Mouse (Mus musculus) ovary, postnatal 10 days (tissue): ENCODE measurements around the gene Hoxb4.

Experiments used
- DNase-seq: peaks from one replicate; pipeline ENCODE4 v3.0.0; 2022; ENCODE audit warnings: low spot score

Gene Hoxb4

DNA sequence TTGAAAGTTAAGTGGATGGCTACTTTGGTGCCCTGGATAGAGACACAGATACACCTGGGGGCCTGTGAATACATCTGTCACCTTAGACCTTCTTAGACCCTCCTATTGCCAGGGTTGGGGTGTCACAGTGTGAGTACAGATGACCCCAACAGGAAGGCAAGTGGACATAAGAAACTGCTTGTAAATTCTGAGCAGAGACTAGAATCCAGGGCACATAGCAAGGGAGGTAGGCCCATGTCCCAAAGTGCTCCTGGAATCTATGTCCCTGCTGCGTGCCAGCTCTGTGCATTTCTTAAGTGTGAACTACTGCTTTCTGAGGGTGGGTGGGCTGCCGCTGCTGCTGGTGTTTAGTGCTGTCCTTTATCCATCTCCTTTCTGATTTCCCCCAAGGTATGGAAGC is 32.7 kb downstream of the Hoxb4 start:
- DNase-seq = no peak

- no peak for DNase-seq
Observed at GRCm38 (mm10) chr11:96351312-96351711, 33.2 kb downstream of the Hoxb4 start.

- no peak for DNase-seq
Observed at GRCm38 (mm10) chr11:96351831-96352230, 33.8 kb downstream of the Hoxb4 start.

DNA sequence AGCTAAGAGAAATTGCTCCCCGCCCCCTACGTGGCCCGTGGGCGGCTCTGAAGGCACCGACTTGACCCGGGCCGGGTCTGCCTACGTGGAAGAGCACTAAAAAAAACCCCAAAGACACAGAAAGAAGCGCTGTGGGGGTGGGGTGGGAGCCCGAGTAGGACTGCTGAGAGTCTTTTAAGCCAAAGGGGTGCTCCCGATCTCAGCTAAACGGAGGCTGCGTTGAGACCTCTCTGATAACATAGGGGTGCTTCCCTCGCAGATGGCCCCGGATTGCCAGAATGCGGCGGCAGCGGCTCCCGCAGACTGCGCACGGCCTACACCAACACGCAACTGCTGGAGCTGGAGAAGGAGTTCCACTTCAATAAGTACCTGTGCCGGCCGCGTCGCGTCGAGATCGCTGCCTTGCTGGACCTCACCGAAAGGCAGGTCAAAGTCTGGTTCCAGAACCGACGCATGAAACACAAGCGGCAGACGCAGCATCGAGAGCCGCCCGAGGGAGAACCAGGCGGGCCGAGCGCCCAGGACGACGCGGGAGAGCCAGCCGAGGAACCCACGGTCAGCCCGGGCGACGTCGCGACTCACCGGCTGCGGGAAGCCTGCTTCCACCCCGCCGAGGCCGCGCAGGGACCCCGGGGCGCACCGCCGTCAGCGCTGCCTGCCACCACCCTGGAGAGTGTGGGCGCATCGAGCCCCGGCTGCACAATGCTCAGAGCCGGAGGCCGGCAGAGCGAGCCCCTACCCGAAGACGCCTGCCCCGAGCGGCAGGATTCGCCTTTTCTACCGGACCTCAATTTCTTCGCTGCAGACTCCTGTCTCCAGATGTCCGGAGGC is 34.8 kb downstream of the Hoxb4 start:
- no peak for DNase-seq

- DNase-seq = no peak
Observed at GRCm38 (mm10) chr11:96353522-96353841, 35.4 kb downstream of the Hoxb4 start.

GRCm38 (mm10) chr11:96353939-96354338 is 35.9 kb downstream of the Hoxb4 start:
- DNase-seq = no peak

DNA sequence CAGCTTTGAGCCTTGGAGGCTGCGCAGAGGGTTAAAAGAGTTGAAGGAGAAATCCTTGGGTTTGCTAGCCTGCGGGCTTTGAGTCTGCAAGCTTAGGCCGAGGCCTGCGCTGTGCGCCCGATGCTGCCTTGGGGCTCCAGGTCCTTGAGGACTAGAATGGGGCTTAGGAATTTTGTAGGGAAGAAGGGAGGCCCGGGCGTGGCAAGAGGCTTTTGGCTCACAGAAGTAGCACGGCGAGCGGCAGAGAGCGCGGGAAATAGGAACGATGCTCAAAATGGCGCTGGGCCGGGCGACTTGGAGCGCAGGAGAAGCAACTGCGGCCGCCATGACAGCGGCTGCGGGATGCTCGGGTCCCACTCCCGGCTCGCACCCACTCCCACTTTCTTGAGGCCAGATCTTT is 36.3 kb downstream of the Hoxb4 start:
- DNase-seq = no peak

- no peak for DNase-seq
Observed at GRCm38 (mm10) chr11:96354801-96355311, 36.8 kb downstream of the Hoxb4 start.

GRCm38 (mm10) chr11:96363807-96364206 is 45.7 kb downstream of the Hoxb4 start:
- no peak for DNase-seq

GRCm38 (mm10) chr11:96365441-96366091 is 47.5 kb downstream of the Hoxb4 start, which contains the start of gene Hoxb1:
Hoxb1 (plus strand) TSS chr11:96365752.
- DNase-seq = no peak

GRCm38 (mm10) chr11:96366092-96367041 is 48.3 kb downstream of the Hoxb4 start:
- DNase-seq = no peak

DNA sequence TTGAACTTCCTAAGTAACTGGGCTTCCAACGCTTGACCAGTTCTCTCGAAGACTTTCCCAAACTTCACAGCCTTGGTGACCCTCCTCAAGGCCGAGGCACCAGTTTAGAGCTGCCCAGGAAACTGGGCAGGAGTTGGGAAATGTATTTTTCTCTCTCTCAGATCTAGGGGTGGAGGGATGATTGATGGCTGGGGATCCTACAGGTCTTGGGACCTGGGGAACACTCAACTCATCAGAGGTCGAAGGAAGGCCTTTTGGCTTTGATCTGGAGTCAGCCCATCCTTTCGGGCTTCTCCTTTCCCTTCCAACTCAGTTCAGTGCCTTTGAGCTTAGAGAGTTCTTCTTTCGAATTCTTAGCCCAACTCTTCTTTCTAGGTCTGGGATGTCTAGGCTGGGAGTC is 49.1 kb downstream of the Hoxb4 start:
- no peak for DNase-seq

DNA sequence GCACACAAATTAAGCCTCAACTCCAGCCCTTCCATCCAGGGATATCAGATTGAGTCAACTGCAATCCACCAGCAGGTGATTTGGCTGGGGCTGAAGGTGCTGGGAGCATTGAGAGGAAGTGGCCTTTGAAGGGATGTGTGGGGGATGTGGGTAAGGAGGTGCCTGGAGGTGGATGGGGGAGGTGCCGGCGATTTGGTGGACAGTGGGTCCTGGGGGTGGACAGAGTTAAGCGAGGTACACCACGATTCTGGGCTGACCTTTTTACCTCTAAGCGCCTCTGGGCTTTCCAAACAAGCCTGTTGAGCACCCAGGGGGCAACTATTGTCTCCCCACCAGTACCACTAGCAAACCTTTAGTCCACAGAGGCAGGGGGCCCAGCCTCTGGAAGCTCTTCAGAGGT is 50.6 kb downstream of the Hoxb4 start:
- DNase-seq = no peak

- no peak for DNase-seq
Observed at GRCm38 (mm10) chr11:96369140-96369539, 51.1 kb downstream of the Hoxb4 start.
